Mouse (Mus musculus) adrenal gland, postnatal 10 days (tissue): ENCODE measurements around the gene Rasl10a. TPM values are rescaled to one million over a fixed set of nuclear protein-coding genes. Genes with fewer than 3 reads are reported as not detected.

Source experiments
- DNase-seq: peaks from one replicate; pipeline ENCODE4 v3.0.0; 2021; ENCODE audit warnings: mixed read lengths
- long read RNA-seq, 2 experiments: library from polyadenylated mRNA; stranded (forward); transcript quantifications; one replicate each; pipeline ENCODE4 v2.0.0; 2021
- total RNA-seq, 2 experiments: library from RNA; stranded (reverse); gene quantifications; 2 replicates each; pipeline ENCODE4 v1.2.3; 2021

Gene Rasl10a
- under 1 TPM; 0.33 to 0.97 TPM for total RNA-seq
- long read RNA-seq, experiment 1, partial matches to known transcripts: 1 of 2 reads
- long read RNA-seq, experiment 1, other reads (novel, unspliced or antisense): 0 of 2 reads
- long read RNA-seq, experiment 2, partial matches to known transcripts: 1 of 1 reads
- long read RNA-seq, experiment 2, other reads (novel, unspliced or antisense): 0 of 1 reads

DNA sequence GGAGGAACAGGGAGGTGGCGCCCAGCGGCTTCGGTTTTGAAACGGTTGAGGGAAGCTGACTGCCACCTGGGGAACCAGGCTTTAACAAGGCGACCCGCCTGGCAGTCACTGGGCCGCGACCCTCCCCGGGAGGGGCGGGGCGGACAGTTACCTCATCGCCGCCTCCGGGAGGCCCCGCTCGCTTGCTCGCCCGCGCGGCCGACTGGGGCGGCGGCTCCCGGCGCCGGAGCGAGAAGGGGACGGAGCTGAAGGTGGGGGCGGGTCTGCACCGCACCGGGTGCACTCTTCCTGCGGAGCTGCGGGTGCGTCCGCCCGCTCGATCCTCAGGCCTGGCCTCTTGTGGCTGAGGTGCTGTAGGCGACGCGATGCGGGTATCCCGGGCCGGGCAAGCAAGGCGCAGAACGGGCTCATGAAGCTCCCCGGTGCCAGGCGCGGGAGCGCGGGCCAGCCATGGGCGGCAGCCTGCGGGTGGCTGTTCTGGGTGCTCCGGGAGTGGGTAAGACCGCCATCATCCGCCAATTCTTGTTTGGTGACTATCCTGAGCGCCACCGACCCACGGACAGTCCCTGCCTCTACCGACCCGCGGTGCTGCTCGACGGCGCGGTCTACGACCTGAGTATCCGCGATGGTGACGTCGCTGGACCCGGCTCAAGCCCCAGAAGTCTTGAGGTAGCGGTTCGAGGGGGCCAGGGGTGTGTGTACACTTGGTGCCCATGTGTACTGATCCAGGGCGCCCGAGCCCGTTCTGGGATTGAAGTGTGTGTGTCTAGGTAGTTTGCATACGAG lies at the start of gene Rasl10a:
Gene Rasl10a, plus strand, starts transcription at position 273 of the 786 bp plus-strand sequence.
- peak; percentile 64 for DNase-seq

GRCm38 (mm10) chr11:5008867-5009266 lies 49.1 kb upstream of the Rasl10a start:
- no peak for DNase-seq

DNA sequence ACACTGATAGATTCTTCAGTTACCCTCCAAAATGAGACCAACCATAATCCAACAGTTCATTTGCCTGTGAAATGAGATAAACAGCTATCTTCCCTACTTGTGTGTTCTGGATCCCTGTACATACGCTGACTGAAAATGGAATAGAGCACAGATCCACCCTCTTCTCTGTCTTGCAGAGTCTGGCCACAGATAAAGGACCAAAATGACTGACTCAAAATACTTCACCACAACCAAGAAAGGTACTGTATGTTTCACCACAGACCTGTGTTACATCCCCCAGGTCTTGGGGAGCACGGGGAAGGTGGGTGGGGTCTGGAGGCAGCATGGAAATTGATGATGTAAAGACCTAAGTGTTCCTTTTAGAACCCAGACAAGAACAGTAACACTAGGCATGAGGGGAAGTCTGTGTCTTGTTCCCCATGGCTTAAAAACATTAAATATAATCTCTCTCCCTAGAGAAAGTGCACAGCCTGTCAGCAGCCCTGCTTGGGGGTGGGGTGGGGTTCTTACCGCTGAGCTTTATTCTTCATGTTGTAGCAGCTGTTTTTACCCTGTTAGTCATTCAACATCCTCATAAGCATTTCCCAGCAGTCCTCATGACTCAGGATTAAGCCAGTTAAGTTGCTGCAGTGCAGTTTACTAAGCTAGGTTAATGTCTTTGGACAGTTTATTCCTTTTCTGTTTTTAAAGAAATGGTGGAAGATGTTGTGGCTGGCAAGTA lies 48.4 kb upstream of the Rasl10a start:
- DNase-seq: no peak

GRCm38 (mm10) chr11:5010205-5010604 lies 47.7 kb upstream of the Rasl10a start:
- DNase-seq: no peak

GRCm38 (mm10) chr11:5011480-5011879 lies 46.4 kb upstream of the Rasl10a start:
- no peak for DNase-seq

GRCm38 (mm10) chr11:5012213-5012715 lies 45.7 kb upstream of the Rasl10a start:
- no peak for DNase-seq

DNA sequence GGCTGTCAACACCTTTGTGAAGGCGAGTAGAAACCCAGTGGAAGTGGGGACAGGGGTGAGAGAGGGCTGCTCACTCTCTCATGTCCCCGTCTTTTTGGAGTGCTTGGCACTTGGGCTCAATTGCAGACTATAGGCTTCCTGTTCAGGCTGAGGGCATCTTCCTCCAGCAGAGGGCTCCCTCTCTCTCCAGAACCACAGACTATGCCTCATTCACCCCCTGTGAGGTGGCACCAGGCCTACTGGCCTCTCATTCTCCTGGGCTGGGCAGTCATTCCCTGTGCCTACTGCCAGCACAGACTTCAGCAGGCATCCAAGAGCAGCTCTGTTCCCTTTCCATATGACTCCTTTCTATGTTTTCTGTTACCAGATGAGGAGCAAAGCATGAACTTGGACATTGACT lies 42.2 kb upstream of the Rasl10a start:
- peak; percentile 82 for DNase-seq

GRCm38 (mm10) chr11:5016286-5016685 lies 41.6 kb upstream of the Rasl10a start:
- no peak for DNase-seq

GRCm38 (mm10) chr11:5017506-5017905 lies 40.4 kb upstream of the Rasl10a start:
- DNase-seq: peak; percentile 39

GRCm38 (mm10) chr11:5025108-5025507 lies 32.8 kb upstream of the Rasl10a start:
- no peak for DNase-seq

DNA sequence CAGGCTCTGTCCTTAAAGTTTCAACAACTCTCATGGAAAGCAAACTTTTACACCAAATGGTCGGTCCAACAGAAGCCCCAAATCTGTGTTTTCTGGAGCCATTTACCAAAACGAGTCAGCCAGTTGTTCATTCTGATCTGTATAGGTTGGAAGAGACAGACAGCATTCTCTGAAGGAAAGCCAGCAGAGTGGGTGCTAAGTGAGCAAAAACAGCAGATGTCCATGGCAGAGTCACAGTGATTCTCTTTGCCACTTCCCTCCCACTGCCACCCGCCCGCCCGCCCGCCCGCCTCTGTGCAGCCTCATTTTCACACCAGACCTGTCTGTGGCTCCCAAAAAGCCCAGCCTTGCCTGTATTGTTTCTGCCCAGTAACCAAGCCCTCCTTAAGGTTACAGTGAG lies 29.7 kb upstream of the Rasl10a start:
- no peak for DNase-seq

DNA sequence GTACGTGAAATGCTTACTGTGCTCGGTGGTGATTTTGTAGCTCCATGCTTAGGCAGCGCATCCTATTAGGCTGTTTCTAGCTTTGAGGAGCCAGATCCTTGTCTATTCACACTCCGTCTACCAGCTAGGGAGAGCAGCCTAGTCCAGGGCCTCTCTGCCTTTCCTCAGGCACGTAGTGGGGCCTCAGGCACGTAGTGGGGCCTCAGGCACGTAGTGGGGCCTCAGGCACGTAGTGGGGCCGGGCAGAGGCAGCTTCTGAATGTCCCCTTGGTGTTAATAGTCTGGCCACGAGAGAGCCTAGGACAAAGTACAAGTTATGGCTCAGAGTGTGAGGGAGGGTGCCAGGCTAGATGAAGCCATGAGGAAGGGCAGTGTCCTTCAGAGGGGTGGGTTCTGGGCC lies 25.2 kb upstream of the Rasl10a start:
- DNase-seq: no peak

DNA sequence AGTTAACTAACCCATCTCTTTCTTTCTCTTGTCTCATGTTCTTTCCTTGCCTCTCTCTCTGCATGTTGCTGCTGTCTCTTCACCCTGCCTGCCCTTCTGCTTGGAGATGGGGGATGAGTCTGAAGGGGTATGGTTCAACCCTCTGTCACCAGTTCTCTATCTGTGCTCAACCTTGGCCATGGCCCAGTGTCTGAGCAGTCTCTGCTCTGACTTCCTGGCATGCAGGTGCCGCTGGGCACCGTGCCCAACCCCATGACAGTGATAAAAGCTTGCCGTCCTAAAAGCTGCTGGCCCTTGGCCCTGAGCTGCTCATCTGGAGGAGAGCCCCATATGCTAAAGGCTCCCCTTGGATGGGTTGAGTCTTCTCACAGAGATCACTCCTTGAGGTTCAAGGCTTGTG lies 24.8 kb upstream of the Rasl10a start:
- DNase-seq: peak; percentile 78

GRCm38 (mm10) chr11:5035421-5035820 lies 22.5 kb upstream of the Rasl10a start:
- DNase-seq: no peak

- DNase-seq: peak; percentile 80
Measured at GRCm38 (mm10) chr11:5037146-5037854, 20.6 kb upstream of the Rasl10a start.

DNA sequence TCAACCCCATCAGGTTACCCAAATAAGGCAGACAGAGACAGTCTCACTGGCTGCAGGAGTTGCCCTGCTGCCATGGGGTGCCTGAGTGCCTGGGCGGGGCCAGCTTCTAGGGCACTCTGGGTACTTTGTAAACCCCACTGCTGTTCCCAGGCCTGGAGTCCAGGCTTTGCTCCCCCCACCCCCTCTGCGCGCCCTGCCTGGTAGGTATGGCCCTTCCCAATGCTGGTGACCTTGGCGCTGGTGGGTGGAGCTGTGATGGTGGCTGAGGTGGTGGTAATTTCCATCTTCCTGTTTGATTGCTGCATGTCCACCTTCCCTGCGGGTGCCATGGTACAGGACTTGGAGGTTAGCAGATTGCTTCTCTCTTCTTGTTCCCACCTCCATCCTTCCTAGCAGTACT lies 17.3 kb upstream of the Rasl10a start:
- no peak for DNase-seq

GRCm38 (mm10) chr11:5041144-5041780 lies 16.7 kb upstream of the Rasl10a start:
- DNase-seq: no peak

- no peak for DNase-seq
Measured at GRCm38 (mm10) chr11:5042645-5043381, 15.1 kb upstream of the Rasl10a start.

DNA sequence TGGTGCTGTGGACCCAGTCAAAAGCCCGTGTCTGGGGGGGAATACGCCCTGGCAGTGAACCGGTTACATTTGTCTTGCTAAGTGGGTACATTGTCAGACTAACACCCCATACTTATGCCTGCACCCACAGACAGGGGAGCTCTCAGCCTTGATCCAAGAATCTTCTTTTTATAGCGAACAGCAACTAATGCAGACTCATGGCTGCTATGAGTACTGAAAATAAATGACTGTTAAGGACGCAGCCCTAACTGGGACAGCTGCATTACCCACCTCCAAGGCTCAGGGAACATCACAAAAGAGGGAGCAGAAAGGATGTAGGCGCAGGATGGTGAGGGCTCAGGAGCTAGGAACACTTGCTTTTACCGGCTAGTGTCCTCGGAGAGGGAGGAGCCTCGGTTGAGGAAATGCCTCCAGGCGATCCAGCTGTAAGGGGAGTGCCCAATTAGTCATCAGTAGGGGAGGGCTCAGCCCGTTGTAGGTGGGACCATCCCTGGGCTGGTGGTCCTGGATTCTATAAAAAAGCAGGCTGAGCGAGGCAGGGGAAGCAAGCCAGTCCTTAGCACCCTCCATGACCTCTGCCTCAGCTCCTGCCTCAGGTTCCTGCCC lies 11.5 kb upstream of the Rasl10a start:
- DNase-seq: no peak

- no peak for DNase-seq
Measured at GRCm38 (mm10) chr11:5051629-5052028, 6.3 kb upstream of the Rasl10a start.
